Mouse (Mus musculus): ENCODE data around the gene Larp1. TPM values are rescaled to one million over a fixed set of nuclear protein-coding genes. Genes with fewer than 3 reads are reported as not detected.

Larp1 gene
- 12.9 and 14.0 TPM in 2 replicates for polyA plus RNA-seq (2015; fragmentation: Nextera tagmentation; extraction: Ambion mirVana)

DNA sequence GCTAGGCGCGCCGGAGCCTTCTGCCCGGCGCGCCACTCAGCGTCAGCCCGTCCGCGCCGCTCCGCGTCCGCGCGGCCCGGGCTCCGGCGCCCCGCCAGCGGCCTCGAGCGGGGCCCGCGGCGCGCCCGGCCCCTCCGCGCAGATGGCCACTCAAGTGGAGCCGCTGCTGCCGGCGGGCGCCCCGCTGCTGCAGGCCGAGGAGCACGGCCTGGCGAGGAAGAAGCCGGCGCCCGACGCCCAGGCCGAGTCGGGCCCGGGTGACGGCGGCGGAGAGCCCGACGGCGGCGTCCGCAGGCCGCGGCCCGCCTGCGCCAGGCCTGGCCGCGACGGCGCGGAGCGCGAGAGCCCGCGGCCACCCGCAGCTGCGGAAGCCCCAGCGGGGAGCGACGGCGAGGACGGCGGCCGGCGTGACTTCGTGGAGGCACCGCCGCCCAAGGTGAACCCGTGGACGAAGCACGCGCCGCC is at the start of gene Larp1:
TSS of gene Larp1 (plus strand) at position 14 of the 465 bp plus-strand sequence.
- under 1% methylated on average over 75 of the region's 84 CpGs for WGBS

DNA sequence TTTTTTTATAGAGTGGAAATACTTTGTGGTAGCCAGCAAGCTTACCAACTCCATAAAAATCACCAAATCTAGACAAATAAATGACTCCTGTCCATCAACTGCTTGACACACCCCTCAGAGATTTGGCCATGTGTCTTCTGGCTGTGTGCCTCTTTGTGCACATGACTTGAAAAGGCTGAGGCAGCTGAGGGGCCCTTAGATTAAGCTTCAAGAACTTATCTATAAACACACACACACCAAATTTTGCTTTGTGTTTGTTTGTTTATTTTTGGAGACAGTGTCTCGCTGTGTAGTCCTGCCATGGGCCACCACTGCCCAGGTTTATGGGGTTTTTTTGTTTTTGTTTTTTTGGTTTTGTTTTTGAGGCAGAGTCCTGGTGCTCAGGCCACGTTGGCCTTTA is 48.9 kb upstream of the Larp1 start:
- Histone ChIP-seq H3K27me3 (ENCODE audit: insufficient read depth, low read length) (no peaks in the 10 kb centered on the region), H3K27ac (no peak overlapping the region), H3K36me3 (ENCODE audit: insufficient read depth, low read length) (no peaks in the 10 kb centered on the region), H3K9ac (ENCODE audit: low read depth, low read length) (no peak overlapping the region), H3K4me3 (replicated peaks; ENCODE audit: low read depth, low read length) (no peak overlapping the region), H3K9me3 (replicated peaks; ENCODE audit: low read length) (no peaks in the 10 kb centered on the region), H3K4me2 (ENCODE audit: low read length) (no peak overlapping the region), H3K4me1 (replicated peaks; ENCODE audit: insufficient read depth, low read length) (no peaks in the 10 kb centered on the region)
- ATAC-seq (replicated peaks; ENCODE audit: low FRiP score, low read depth) (no peak), DNase-seq (ENCODE audit: low spot score) (no peak)
- no peak for TF ChIP-seq CTCF (IDR thresholded peaks at IDR 0.05; ENCODE audit: low read depth)
- 80% methylated on average over 2 of the region's 2 CpGs for WGBS

More for the DNA sequence above, at the start of gene Larp1:
- Histone ChIP-seq H3K27me3 (ENCODE audit: insufficient read depth, low read length) (no peaks in the 10 kb centered on the region), H3K9ac (ENCODE audit: low read depth, low read length) (peak within 1 kb of the TSS; percentile 91), H3K4me2 (ENCODE audit: low read length) (peak within 1 kb of the TSS; percentile 84), H3K36me3 (ENCODE audit: insufficient read depth, low read length) (no peaks in the 10 kb centered on the region), H3K27ac (peak within 1 kb of the TSS; percentile 93), H3K9me3 (replicated peaks; ENCODE audit: low read length) (no peaks in the 10 kb centered on the region), H3K4me3 (replicated peaks; ENCODE audit: low read depth, low read length) (peak within 1 kb of the TSS; percentile 76), H3K4me1 (replicated peaks; ENCODE audit: insufficient read depth, low read length) (peaks cover 13% of the 10 kb centered on the region)
- DNase-seq (ENCODE audit: low spot score), result peak; percentile 37
- no peak; the same call in 1 of the 2 replicates for ATAC-seq (replicated peaks; ENCODE audit: low FRiP score, low read depth)
- TF ChIP-seq CTCF (IDR thresholded peaks at IDR 0.05; ENCODE audit: low read depth), result no peak

DNA sequence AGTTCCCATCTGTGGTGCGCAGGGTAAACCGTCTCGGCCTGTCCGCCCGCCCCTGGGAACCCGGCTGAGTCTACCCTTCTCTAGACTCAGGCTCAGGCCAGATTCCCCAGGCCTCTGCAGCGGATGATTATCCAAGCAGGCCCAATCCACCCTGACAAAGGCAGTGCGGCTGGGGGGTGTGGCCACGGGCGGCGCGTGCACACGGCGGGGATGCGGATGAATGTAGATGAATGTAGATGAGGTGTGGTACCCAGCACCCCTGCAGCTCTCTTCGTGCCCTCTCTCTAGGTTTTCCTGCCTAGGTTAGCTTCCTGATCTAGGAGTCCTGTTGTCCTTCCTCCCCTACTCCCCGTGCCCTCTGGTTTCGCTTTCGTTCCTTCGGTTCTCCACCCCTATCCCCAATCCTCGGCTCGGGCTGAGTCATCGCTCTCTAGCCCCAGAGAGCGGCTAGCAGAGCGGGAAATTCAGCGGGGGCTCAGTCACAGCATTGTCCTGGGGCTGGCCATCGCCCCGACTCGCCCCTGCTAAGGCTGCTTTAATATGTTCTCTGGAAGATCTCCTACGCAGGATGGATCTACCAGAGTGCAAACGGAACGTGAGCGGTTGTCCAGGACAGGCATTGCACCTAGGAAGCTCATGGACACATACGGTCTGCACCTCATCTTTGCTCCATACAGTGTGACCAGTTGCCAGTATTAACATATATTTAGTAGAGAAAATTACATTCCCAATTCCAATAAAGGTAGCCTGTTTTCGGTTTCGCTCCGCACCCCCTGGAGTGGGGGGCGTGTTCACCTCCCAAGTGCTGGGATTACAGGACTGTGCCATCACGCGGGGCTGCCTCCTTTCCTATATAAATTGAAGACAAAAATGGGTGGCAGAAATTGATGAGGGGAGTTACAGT is 46.2 kb upstream of the Larp1 start:
- DNase-seq (ENCODE audit: low spot score) (peak; percentile 91), ATAC-seq (replicated peaks; ENCODE audit: low FRiP score, low read depth) (peak; percentile 92)
- peak overlapping the region; percentile 89 for H3K4me2 ChIP-seq (ENCODE audit: low read length)
- H3K36me3 ChIP-seq (ENCODE audit: insufficient read depth, low read length), result no peaks in the 10 kb centered on the region
- H3K4me1 ChIP-seq (replicated peaks; ENCODE audit: insufficient read depth, low read length), result no peaks in the 10 kb centered on the region
- H3K9ac ChIP-seq (ENCODE audit: low read depth, low read length), result peak overlapping the region; percentile 76
- H3K4me3 ChIP-seq (replicated peaks; ENCODE audit: low read depth, low read length), result peak overlapping the region; percentile 75
- H3K9me3 ChIP-seq (replicated peaks; ENCODE audit: low read length), result no peaks in the 10 kb centered on the region
- WGBS, result under 1% methylated on average over 40 of the region's 40 CpGs
- no peaks in the 10 kb centered on the region for H3K27me3 ChIP-seq (ENCODE audit: insufficient read depth, low read length)
- peak overlapping the region; percentile 79 for H3K27ac ChIP-seq
- peak; percentile 0; the same call in 1 of the 2 replicates for TF ChIP-seq CTCF (IDR thresholded peaks at IDR 0.05; ENCODE audit: low read depth)

DNA sequence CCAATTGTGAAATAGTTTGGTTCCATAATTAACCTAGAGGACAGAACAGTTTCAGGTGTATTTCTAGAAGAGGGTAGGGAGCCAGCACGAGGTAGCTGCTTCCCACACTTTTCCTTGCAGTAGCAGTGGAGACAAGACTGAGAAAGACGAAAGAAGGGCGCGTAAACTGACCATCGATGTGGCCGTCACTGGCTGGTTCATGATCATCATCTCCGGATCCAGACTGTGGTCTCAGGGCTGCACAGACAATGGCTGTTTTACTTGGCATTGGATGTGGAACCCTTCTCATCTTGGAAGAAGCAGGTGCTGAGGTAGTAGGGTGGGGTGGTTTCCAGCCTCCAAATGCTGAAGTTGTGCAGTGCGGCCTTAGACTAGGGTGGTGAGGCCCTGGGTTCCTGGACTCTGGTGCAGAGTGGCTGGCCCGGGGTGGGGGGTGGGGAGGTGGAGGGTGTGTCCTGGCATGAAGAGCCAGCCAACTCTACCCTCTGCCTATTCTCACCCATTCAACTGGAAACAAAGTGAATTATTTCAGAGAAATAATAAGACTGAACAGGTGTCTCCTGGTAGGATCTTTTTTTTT is 45.5 kb upstream of the Larp1 start:
- Histone ChIP-seq H3K36me3 (ENCODE audit: insufficient read depth, low read length) (no peaks in the 10 kb centered on the region), H3K4me1 (replicated peaks; ENCODE audit: insufficient read depth, low read length) (no peaks in the 10 kb centered on the region), H3K4me3 (replicated peaks; ENCODE audit: low read depth, low read length) (peak overlapping the region; percentile 75), H3K9ac (ENCODE audit: low read depth, low read length) (no peak overlapping the region; the same call in 1 of the 2 replicates), H3K4me2 (ENCODE audit: low read length) (peak overlapping the region; percentile 89), H3K27ac (no peak overlapping the region), H3K9me3 (replicated peaks; ENCODE audit: low read length) (no peaks in the 10 kb centered on the region), H3K27me3 (ENCODE audit: insufficient read depth, low read length) (no peaks in the 10 kb centered on the region)
- no peak for DNase-seq (ENCODE audit: low spot score)
- 39% methylated on average over 9 of the region's 9 CpGs for WGBS
- no peak for ATAC-seq (replicated peaks; ENCODE audit: low FRiP score, low read depth)
- TF ChIP-seq CTCF (IDR thresholded peaks at IDR 0.05; ENCODE audit: low read depth), result no peak

DNA sequence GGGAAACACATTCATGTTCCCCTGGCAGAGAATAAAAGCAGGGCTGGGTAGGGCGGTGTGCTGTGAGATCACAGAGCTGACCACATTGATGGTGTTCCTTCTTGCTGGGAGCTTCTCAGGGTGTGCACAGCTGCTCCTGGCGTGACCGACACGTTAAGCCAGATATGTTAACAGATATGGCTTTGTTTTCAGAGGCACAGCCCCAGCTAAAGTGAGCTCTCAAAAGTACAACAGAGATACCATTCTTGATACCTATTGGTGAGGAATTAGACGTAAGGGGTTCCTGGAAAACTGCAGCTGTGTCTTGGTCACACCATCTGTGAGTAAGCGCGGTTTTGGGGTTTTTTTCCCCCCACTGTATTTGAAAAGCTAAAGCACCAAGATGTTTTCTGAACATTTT is 42.2 kb upstream of the Larp1 start:
- Histone ChIP-seq H3K9me3 (replicated peaks; ENCODE audit: low read length) (no peaks in the 10 kb centered on the region), H3K4me1 (replicated peaks; ENCODE audit: insufficient read depth, low read length) (no peaks in the 10 kb centered on the region), H3K27ac (no peak overlapping the region), H3K4me3 (replicated peaks; ENCODE audit: low read depth, low read length) (no peak overlapping the region), H3K9ac (ENCODE audit: low read depth, low read length) (no peak overlapping the region), H3K4me2 (ENCODE audit: low read length) (no peak overlapping the region), H3K27me3 (ENCODE audit: insufficient read depth, low read length) (no peaks in the 10 kb centered on the region), H3K36me3 (ENCODE audit: insufficient read depth, low read length) (no peaks in the 10 kb centered on the region)
- WGBS, result 86% methylated on average over 7 of the region's 7 CpGs
- no peak for ATAC-seq (replicated peaks; ENCODE audit: low FRiP score, low read depth)
- no peak for TF ChIP-seq CTCF (IDR thresholded peaks at IDR 0.05; ENCODE audit: low read depth)
- no peak for DNase-seq (ENCODE audit: low spot score)

DNA sequence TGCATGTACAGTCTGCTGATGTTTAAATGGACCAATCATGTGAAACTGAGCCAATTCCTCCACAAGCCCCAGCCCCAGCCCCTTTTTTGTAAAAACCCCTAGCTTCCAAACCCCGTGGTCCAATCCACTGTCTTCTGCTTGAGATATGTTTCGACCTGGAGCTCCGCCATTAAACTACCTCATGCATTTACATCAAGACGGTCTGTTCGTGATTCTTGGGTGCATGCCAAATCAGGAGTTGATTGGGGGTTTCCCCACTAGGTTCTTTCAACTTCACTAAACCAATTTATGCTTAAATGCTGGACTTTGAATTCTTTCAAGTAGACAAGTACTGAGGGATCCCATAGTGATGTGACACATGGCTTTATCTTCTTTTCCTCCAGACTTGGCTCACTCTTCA is 40.6 kb upstream of the Larp1 start:
- no peaks in the 10 kb centered on the region for H3K9me3 ChIP-seq (replicated peaks; ENCODE audit: low read length)
- no peak for DNase-seq (ENCODE audit: low spot score)
- H3K4me2 ChIP-seq (ENCODE audit: low read length), result no peak overlapping the region
- H3K27me3 ChIP-seq (ENCODE audit: insufficient read depth, low read length), result no peaks in the 10 kb centered on the region
- H3K27ac ChIP-seq, result no peak overlapping the region
- H3K9ac ChIP-seq (ENCODE audit: low read depth, low read length), result no peak overlapping the region
- H3K36me3 ChIP-seq (ENCODE audit: insufficient read depth, low read length), result no peaks in the 10 kb centered on the region
- no peak overlapping the region for H3K4me3 ChIP-seq (replicated peaks; ENCODE audit: low read depth, low read length)
- no peaks in the 10 kb centered on the region for H3K4me1 ChIP-seq (replicated peaks; ENCODE audit: insufficient read depth, low read length)
- TF ChIP-seq CTCF (IDR thresholded peaks at IDR 0.05; ENCODE audit: low read depth), result no peak
- 76% methylated on average over 5 of the region's 5 CpGs for WGBS
- ATAC-seq (replicated peaks; ENCODE audit: low FRiP score, low read depth), result no peak

Data from kidney, postnatal 0 days (tissue).